Mouse (Mus musculus) T-cell, adult 2 months (primary cell): ENCODE results near the gene Rpl29.

Experiments used
- DNase-seq: peaks from one replicate; pipeline ENCODE4 v3.0.0; 2022; ENCODE audit warnings: low spot score

Gene Rpl29

GRCm38 (mm10) chr9:106429221-106430014, at the start of gene Rpl29:
Rpl29 (plus strand) TSS chr9:106429454.
- DNase-seq, result peak; percentile 94

DNA sequence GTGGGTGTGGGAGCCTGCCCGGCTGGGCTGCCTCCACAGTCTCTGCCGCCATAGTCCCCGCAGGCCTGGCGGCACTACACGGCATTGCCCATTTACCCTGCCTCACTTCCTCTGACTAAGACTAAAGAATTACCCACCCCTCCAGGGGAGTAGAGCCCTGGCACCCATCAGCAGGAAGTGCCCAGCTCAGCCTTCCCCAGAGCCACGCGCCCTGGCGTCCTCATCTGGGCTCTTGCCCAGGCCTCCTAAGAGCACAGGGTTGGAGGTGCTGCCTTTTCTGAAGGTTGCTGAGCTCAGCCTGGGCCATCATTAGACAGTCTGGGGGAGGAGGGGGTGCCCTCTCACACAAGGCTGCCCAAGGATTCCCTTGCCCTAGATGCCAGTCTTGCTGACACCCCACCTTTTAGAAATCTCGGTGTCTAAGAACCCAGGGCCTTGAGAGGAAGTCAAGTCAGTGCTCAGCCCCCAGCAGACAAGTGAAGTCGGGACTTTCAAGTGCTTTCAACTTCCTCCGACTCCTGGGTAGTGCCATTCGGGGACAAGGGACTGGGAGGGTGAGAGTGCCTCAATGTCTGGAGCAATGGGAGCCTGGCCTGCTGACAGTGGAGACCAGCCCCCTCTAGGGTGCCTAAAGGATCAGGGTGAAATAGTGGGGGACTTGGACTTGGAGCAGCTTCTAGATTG, 42.9 kb upstream of the Rpl29 start:
- DNase-seq, result peak; percentile 70

DNA sequence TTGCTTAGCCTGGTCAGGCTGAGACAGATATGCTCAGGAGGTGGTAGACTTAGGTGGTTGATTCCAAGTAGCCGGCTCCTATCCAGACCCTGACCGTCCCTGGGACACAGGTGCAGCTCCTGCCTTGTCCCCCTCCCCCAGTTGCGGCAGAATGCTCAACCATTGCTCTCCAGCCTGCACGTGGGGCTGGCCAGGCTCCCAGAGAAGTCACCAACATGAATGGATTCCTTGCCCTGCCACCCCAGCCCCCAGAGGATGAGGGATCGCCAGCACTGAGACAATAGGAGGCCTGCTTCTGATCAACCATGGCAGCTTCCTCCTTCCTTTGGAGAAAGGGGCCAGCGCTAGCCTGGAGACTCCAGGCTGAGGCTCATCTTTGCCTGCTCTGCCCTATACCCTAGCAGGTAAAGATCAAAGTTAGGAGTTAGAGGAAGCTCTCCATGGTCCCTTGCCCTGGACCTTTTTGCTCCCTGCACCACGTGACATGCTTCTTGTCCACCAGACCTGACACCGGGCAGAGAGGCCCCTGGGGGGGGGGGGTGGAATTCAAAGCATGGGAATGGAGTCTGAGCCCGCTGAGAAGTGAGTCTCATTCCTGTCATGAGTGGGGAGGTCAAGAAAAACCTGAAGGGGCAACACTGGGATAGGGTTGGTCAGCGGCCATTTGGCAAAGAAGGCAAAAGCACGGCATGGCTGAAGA, 36.3 kb upstream of the Rpl29 start:
- DNase-seq, result no peak

GRCm38 (mm10) chr9:106393548-106393947, 35.7 kb upstream of the Rpl29 start:
- no peak for DNase-seq

GRCm38 (mm10) chr9:106394649-106395602, 34.3 kb upstream of the Rpl29 start:
- DNase-seq, result peak; percentile 56

DNA sequence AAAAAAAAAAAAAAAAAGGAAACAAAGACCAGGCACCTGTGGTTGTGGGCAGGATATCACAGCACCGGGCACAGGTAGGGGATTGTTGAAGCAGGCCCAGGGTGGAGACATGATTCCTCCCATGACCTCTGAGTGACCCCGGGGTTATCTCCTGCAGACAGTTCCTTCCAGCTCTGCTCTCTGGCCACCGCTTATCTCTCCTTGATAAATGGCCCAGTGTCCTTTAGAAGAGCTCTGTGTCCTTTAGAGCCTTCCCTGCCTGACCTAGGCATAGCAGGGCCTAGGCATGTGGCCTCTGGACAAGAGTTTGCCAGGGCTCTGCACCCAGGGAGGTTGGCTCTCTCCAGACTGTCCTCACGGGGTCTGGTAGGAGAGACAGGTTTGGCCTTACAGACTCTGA, 31.5 kb upstream of the Rpl29 start:
- no peak for DNase-seq

DNA sequence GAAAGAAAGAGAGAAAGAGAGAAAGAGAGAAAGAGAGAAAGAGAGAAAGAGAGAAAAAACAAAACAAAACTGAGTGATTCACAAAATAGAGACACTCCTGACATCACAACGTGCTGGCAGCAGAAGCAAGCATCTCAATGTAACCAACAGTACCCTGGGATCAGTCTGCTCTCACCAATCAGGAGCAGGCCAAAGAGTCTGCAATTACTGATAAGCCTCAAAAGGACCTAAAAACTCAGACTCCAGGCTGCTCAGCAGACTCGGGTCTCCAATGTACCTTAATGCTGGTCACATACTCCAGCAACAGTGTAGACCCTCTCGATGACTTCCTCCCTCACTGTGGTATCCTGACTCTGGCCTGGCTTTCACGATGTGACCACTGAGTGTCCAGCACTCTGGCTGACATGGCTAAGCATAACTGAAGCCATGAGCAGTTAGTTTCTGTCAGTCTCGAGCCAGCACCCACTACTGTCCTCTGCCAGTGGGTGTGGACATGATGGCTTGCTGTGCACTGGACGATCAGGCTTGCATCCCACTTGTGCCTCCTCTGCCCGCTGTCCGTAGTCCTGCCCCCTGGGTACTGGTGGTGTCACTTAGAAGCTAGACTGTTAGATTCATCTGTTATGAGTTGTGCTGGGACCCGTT, 30.5 kb upstream of the Rpl29 start:
- no peak for DNase-seq

DNA sequence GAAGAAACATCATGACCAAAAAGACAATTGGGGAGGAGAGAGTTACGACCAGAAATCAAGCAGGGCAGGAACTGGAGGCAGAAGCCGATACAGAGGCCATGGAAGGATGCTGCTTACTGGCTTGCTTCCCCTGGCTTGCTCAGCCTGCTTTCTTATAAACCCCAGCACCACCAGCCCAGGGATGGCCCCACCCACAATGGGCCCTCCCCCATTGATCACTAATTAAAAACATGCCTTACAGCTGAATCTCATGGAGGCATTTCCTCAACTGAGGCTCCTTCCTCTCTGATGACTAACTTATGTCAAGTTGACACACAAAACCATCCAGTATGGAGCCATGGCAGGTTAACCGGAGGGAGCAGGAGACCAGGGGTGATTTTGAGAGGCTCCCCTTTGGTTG, 29.4 kb upstream of the Rpl29 start:
- no peak for DNase-seq

GRCm38 (mm10) chr9:106402149-106402548, 27.1 kb upstream of the Rpl29 start:
- no peak for DNase-seq

DNA sequence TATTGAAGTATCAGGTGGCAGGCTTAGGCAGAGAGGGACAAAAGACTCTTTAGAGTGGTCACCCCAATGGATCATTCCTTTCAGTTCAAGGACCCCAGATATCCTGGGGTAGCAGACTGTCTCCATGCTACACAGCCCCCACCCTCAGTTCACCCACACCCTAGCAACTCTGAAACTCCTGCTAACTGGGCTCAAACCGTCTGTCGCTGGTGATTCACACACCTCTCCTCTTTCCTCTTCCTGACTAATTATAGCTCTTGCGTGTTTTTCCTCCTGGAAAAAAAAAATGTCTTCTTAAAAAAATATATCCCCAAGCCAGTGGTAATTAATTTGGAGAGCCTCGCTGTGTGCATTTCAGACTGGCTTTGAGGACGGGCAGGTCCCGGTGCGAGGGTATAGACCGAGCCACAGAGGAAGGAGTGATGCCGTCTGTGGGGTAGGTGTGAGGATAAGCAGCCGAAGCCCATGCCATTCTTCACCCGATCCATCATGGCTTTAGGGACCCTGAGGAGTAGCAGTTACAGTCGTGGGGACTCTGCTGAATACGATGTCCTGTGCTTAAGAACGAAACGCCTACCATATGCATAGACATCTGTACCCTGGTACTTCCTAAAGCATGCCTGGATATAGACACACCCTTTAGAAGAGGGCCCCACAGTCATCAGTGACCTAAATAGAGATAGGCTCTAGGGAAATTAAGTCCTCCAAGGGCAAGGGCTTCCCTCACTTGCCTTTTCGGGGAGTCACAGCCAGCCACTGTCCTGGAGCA, 26.5 kb upstream of the Rpl29 start:
- DNase-seq, result no peak

DNA sequence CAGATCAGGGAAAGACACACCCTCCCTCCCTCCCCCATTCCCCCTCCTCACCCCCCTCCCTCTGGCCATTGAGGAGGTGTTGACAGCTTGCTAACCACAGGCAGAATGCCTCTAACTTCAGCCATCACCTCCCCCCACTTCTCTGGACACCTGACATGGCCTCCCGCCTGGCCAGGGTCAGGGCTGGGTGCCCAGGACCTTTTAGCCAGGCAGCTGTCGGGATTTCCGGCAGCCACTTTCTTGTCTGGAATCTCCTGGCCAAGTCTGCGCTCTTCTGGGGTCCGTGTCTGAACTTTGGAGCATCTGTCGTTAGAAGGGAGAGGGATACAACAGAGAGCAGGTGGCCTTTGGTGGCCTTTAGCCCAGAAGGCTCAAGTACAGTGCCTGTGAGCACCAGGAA, 24.0 kb upstream of the Rpl29 start:
- no peak for DNase-seq

DNA sequence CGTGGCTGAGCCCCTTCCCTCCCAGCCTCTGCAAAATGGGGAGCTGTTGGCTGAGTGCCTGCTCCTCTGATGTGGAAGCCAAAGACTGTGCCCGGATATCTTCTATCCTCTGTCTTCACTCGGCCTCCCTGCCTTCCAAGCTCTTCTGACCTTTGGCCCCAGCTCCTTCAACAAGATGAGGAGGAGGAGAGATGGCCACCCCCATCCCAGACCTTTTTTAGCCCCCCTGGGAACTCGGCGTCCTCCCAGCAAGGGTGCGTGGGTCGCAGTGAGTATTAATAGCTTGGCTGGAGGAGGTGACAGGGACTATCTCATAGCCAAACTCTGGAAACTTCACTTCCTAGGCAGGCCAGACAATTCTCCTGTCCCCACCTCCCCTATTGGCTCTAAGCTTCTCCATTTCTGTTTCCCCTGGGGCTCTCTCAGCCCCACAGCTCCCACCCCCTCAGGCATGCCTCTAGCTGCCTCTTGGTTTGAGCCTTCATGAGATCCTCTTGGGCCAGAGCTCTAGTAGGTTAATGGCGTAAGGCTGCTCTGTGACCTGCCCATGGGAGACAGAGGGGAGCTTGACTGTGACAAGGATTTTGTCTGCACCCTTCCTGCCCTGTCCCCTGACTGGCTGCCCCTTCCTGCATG, 22.7 kb upstream of the Rpl29 start:
- no peak for DNase-seq

DNA sequence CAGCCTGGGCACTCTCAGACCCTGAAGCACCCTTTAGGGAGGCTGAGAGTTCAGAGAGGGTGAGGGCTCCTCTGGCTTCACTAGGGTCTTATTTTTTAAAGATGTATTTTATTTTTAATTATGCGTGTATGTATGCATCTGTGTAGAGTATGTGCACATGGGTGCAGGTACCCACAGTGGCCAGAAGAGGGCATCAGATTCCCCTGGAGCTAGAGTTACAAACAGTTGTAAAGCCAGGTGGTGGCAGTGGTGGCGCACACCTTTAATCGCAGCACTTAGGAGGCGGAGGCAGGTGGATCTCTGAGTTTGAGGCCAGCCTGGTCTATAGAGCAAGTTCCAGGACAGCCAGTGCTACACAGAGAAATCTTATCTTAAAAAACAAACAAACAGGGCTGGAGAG, 20.2 kb upstream of the Rpl29 start:
- no peak for DNase-seq

DNA sequence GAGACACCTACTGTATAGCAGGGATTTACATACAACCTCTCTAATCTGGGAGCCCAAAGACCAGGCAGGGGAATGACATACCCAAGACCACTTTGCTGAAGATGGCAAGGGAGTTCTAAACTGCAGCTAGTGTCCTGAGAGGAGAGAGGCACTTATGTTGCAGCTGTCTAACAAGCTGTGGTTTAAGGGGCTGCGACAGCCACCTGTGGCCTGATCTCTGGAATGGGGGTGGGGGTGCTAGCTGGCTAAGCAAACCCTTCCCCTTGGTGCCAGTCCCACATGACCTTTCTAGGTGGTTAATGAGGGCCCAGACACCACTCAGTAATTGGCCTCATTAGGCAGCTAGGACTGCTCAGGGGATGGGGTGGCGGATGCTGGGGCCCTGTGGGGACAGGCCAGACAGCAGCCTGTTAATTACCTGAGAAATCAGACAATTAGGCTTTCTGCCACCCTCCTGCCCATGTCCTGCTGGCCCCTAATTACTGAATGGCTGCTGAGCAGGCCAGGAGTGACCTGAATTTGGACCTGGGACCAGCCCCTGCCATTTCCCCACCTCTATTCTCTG, 19.1 kb upstream of the Rpl29 start:
- DNase-seq, result no peak

- DNase-seq, result no peak
Observed at GRCm38 (mm10) chr9:106411091-106411594, 18.1 kb upstream of the Rpl29 start.

GRCm38 (mm10) chr9:106411729-106412128, 17.5 kb upstream of the Rpl29 start:
- no peak for DNase-seq

DNA sequence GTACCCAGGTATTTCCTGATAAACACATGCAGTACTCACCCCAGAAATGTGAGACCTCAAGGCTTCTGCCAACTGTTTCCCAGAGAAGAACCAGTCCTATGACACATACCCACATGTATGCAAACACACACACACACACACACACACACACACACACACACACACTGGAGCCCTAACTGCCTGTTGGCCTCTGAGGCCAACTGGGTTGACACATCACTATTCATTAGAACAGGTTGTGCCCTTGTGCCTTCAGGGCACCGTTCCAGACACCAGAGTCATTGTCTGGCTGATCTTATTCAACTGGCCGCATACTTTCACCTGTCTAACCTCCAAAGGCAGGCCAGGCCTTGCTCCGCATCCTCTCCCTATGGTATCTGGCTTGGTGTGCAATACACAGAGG, 17.0 kb upstream of the Rpl29 start:
- no peak for DNase-seq

DNA sequence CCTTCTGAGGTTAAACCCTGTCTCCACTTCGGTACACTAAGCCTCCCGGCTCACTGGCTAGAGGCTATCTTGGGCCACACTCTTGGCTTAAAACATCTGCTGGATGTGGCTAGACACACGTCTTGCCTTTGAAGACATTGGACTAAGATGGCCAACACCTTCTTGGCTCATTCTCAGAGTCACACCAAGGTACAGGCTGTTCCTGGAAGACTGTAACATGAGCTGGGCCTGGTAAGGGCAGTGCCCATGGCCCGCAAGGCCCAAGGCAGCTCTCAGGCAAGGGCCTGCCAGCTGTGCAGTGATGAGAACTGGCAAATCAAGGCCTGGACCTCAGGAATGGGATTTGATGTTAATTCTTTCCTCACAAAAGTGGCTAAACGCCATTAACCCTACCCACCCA, 15.6 kb upstream of the Rpl29 start:
- no peak for DNase-seq

- DNase-seq, result no peak
Observed at GRCm38 (mm10) chr9:106416826-106417225, 12.4 kb upstream of the Rpl29 start.
